Mouse (Mus musculus): ENCODE data around the gene Cacna1a. TPM values are rescaled to one million over a fixed set of nuclear protein-coding genes. Genes with fewer than 3 reads are reported as not detected.

The Cacna1a gene
- polyA plus RNA-seq, 1 experiment from 2014 or later, result 5.3 TPM

DNA sequence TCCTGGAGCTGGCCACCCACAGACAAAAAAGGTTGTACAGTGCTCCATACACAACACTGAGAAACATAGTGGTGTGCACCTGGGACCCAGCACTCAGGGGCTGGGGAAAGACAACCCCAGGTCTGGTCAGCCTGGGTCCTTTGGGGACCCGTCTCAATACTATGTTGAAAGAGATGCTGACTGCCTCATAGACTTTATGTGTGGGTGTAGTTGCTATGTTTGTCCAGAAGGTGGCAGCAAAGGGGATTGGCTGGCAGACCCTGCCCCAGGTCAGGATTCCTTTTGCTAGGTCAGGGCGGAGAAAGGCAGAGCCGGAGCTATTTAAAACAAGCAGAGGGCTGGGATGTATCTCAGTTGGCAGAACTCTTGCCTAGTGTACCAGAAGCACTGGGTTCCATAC, 191.4 kb downstream of the Cacna1a start:
- H3K4me1 ChIP-seq (ENCODE audit: control insufficient read depth, insufficient read depth, low read length), result no peaks in the 10 kb centered on the region
- H3K4me3 ChIP-seq (ENCODE audit: low read depth, low read length), result no peak overlapping the region
- no peak overlapping the region for H3K9ac ChIP-seq (ENCODE audit: low read length)
- no peaks in the 10 kb centered on the region for H3K36me3 ChIP-seq (ENCODE audit: control insufficient read depth, insufficient read depth, low read length)
- DNase-seq (ENCODE audit: low spot score) (peak; percentile 80), ATAC-seq (ENCODE audit: insufficient number of reproducible peaks, low FRiP score, low TSS enrichment, low read depth) (no peak)
- WGBS, result 24% methylated on average over 3 of the region's 3 CpGs
- no peaks in the 10 kb centered on the region for H3K27me3 ChIP-seq (ENCODE audit: control insufficient read depth, insufficient read depth, low read length)
- H3K4me2 ChIP-seq (ENCODE audit: low read depth, severe bottlenecking), result no peak overlapping the region
- H3K9me3 ChIP-seq (ENCODE audit: control insufficient read depth, low read length), result no peaks in the 10 kb centered on the region
- H3K27ac ChIP-seq (replicated peaks; ENCODE audit: low read depth, low read length), result no peak overlapping the region

DNA sequence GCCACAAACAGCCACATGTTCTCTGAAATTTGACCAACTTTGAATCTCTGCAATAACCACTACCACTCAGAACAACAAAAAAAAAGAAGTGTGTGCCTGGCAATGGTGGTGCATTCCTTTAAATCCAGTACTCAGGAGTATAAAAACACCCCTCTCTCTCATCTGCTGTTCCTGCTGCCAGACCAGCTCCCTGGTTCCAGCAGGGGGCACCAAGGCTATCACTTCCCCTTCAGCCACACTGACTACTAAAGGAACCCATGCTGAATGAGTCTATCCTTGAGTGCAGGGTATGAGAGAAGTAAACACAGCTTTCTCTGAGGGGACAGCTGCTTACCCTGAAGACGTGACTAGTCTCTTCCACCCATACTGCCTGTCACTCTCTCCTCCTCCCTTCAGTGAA, 197.1 kb downstream of the Cacna1a start:
- H3K27me3 ChIP-seq (ENCODE audit: control insufficient read depth, insufficient read depth, low read length), result no peaks in the 10 kb centered on the region
- ATAC-seq (ENCODE audit: insufficient number of reproducible peaks, low FRiP score, low TSS enrichment, low read depth), result no peak
- H3K4me1 ChIP-seq (ENCODE audit: control insufficient read depth, insufficient read depth, low read length), result no peaks in the 10 kb centered on the region
- no peak overlapping the region for H3K4me3 ChIP-seq (ENCODE audit: low read depth, low read length)
- no peak overlapping the region for H3K9ac ChIP-seq (ENCODE audit: low read length)
- no peak overlapping the region for H3K4me2 ChIP-seq (ENCODE audit: low read depth, severe bottlenecking)
- WGBS, result 41% methylated on average over 1 of the region's 1 CpGs
- H3K9me3 ChIP-seq (ENCODE audit: control insufficient read depth, low read length), result no peaks in the 10 kb centered on the region
- DNase-seq (ENCODE audit: low spot score), result no peak
- no peaks in the 10 kb centered on the region for H3K36me3 ChIP-seq (ENCODE audit: control insufficient read depth, insufficient read depth, low read length)
- no peak overlapping the region for H3K27ac ChIP-seq (replicated peaks; ENCODE audit: low read depth, low read length)

- ATAC-seq (ENCODE audit: insufficient number of reproducible peaks, low FRiP score, low TSS enrichment, low read depth), result no peak
- WGBS, result 78% methylated on average over 2 of the region's 2 CpGs
- Histone ChIP-seq H3K27ac (replicated peaks; ENCODE audit: low read depth, low read length) (no peak overlapping the region), H3K36me3 (ENCODE audit: control insufficient read depth, insufficient read depth, low read length) (no peaks in the 10 kb centered on the region), H3K4me3 (ENCODE audit: low read depth, low read length) (no peak overlapping the region), H3K4me2 (ENCODE audit: low read depth, severe bottlenecking) (no peak overlapping the region), H3K9ac (ENCODE audit: low read length) (no peak overlapping the region), H3K9me3 (ENCODE audit: control insufficient read depth, low read length) (no peaks in the 10 kb centered on the region), H3K27me3 (ENCODE audit: control insufficient read depth, insufficient read depth, low read length) (no peaks in the 10 kb centered on the region), H3K4me1 (ENCODE audit: control insufficient read depth, insufficient read depth, low read length) (no peaks in the 10 kb centered on the region)
- no peak for DNase-seq (ENCODE audit: low spot score)
Observed at GRCm38 (mm10) chr8:84586221-84586620, 198.0 kb downstream of the Cacna1a start.

DNA sequence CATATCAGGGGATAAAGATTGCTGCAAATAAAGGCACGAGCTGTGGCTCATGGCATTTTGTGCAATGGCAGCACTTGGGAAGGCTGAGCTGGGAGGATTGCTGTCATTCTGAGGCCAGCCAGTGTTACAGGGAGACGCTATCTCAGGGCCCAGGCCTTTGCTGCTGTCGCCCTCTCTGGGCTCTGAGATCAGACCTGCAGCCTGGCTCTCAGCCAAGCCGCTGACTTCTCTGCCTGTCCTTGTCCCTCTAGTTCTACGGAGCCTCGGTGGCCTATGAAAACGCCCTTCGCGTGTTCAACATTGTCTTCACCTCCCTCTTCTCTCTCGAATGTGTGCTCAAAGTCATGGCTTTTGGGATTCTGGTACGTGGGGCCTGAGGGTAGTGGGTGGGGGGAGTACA, 200.3 kb downstream of the Cacna1a start:
- ATAC-seq (ENCODE audit: insufficient number of reproducible peaks, low FRiP score, low TSS enrichment, low read depth) (no peak), DNase-seq (ENCODE audit: low spot score) (no peak)
- no peaks in the 10 kb centered on the region for H3K36me3 ChIP-seq (ENCODE audit: control insufficient read depth, insufficient read depth, low read length)
- no peak overlapping the region for H3K4me3 ChIP-seq (ENCODE audit: low read depth, low read length)
- H3K27me3 ChIP-seq (ENCODE audit: control insufficient read depth, insufficient read depth, low read length), result no peaks in the 10 kb centered on the region
- WGBS, result 78% methylated on average over 11 of the region's 11 CpGs
- no peaks in the 10 kb centered on the region for H3K9me3 ChIP-seq (ENCODE audit: control insufficient read depth, low read length)
- no peak overlapping the region for H3K27ac ChIP-seq (replicated peaks; ENCODE audit: low read depth, low read length)
- no peak overlapping the region for H3K4me2 ChIP-seq (ENCODE audit: low read depth, severe bottlenecking)
- H3K4me1 ChIP-seq (ENCODE audit: control insufficient read depth, insufficient read depth, low read length), result no peaks in the 10 kb centered on the region
- H3K9ac ChIP-seq (ENCODE audit: low read length), result no peak overlapping the region

GRCm38 (mm10) chr8:84592015-84592662, 203.9 kb downstream of the Cacna1a start:
- no peak overlapping the region for H3K4me2 ChIP-seq (ENCODE audit: low read depth, severe bottlenecking)
- no peaks in the 10 kb centered on the region for H3K4me1 ChIP-seq (ENCODE audit: control insufficient read depth, insufficient read depth, low read length)
- no peak overlapping the region for H3K27ac ChIP-seq (replicated peaks; ENCODE audit: low read depth, low read length)
- no peak overlapping the region for H3K9ac ChIP-seq (ENCODE audit: low read length)
- 22% methylated on average over 15 of the region's 15 CpGs for WGBS
- H3K27me3 ChIP-seq (ENCODE audit: control insufficient read depth, insufficient read depth, low read length), result no peaks in the 10 kb centered on the region
- no peak for ATAC-seq (ENCODE audit: insufficient number of reproducible peaks, low FRiP score, low TSS enrichment, low read depth)
- H3K9me3 ChIP-seq (ENCODE audit: control insufficient read depth, low read length), result no peaks in the 10 kb centered on the region
- H3K4me3 ChIP-seq (ENCODE audit: low read depth, low read length), result no peak overlapping the region
- peak; percentile 88 for DNase-seq (ENCODE audit: low spot score)
- H3K36me3 ChIP-seq (ENCODE audit: control insufficient read depth, insufficient read depth, low read length), result no peaks in the 10 kb centered on the region

DNA sequence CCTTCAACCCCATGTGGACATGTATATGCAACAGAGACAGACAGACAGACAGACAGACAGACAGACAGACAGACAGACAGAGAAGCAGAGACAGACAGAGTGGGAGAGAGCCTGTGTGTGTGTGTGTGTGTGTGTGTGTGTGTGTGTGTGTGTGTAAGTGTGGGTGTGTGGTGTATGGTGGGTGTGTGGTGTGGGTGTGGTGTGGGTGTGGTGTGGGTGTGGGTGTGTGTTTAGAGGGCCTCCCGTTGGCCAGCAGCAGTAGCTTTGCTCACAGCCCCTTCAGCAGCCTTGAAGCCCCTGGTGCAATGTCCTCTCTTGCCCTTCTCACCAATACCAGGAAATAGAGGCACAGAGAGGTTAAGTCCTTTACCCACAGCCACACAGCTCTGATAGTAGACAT, 204.9 kb downstream of the Cacna1a start:
- DNase-seq (ENCODE audit: low spot score) (no peak), ATAC-seq (ENCODE audit: insufficient number of reproducible peaks, low FRiP score, low TSS enrichment, low read depth) (no peak)
- H3K4me1 ChIP-seq (ENCODE audit: control insufficient read depth, insufficient read depth, low read length), result no peaks in the 10 kb centered on the region
- H3K4me2 ChIP-seq (ENCODE audit: low read depth, severe bottlenecking), result no peak overlapping the region
- 50% methylated on average over 1 of the region's 1 CpGs for WGBS
- no peaks in the 10 kb centered on the region for H3K36me3 ChIP-seq (ENCODE audit: control insufficient read depth, insufficient read depth, low read length)
- no peaks in the 10 kb centered on the region for H3K27me3 ChIP-seq (ENCODE audit: control insufficient read depth, insufficient read depth, low read length)
- no peaks in the 10 kb centered on the region for H3K9me3 ChIP-seq (ENCODE audit: control insufficient read depth, low read length)
- H3K4me3 ChIP-seq (ENCODE audit: low read depth, low read length), result no peak overlapping the region
- no peak overlapping the region for H3K9ac ChIP-seq (ENCODE audit: low read length)
- H3K27ac ChIP-seq (replicated peaks; ENCODE audit: low read depth, low read length), result no peak overlapping the region

DNA sequence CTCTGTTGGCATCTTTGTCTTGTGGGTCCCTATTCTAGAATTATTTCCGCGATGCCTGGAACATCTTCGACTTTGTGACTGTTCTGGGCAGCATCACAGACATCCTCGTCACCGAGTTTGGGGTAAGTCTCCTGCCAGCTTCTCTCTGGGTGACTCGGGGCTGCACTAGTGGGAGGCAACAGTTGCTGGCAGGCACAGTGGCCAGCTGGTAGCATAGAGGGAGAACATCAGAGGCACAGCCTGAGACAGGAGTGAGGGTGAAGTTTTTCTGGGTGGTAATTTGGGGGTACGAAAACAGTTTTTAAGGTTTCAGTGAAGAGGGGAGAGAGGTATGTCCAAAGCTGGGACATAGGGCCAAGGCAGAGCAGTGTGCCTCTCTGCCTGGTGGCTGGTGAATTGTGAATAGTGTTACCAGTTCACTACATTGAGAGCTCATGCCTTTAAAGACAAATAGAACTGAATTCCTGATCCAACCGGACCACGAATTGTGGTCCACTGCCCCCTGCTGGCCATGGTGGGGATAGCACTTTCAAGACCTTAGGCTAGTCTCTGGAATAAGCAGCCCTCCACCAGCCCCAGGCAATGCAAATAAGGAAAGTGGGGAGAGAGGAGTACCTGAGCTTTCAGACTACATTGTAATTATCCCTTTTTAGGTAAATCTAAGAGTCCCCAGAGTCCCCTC, 206.0 kb downstream of the Cacna1a start:
- Histone ChIP-seq H3K4me3 (ENCODE audit: low read depth, low read length) (no peak overlapping the region), H3K4me2 (ENCODE audit: low read depth, severe bottlenecking) (no peak overlapping the region), H3K27me3 (ENCODE audit: control insufficient read depth, insufficient read depth, low read length) (no peaks in the 10 kb centered on the region), H3K27ac (replicated peaks; ENCODE audit: low read depth, low read length) (no peak overlapping the region), H3K9ac (ENCODE audit: low read length) (no peak overlapping the region), H3K36me3 (ENCODE audit: control insufficient read depth, insufficient read depth, low read length) (no peaks in the 10 kb centered on the region), H3K9me3 (ENCODE audit: control insufficient read depth, low read length) (no peaks in the 10 kb centered on the region), H3K4me1 (ENCODE audit: control insufficient read depth, insufficient read depth, low read length) (no peaks in the 10 kb centered on the region)
- DNase-seq (ENCODE audit: low spot score) (peak; percentile 94), ATAC-seq (ENCODE audit: insufficient number of reproducible peaks, low FRiP score, low TSS enrichment, low read depth) (no peak)
- 69% methylated on average over 9 of the region's 9 CpGs for WGBS

DNA sequence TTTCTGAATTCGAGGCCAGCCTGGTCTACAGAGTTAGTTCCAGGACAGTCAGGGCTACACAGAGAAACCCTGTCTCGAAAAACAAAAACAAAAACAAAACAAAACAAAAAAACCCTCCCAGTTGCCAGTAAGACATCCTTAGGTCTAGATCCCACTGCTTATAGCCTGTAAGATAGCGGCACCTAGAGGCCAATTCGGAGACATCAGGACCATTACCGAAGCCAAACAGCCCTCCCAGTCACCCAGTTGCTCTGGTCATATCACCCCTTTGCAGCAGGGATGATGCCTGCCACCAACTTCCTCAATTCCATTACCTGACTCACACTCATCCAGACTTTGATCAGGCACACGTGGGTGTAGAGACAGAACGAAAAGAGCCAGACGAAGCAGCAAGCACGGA, 207.4 kb downstream of the Cacna1a start:
- Histone ChIP-seq H3K9ac (ENCODE audit: low read length) (no peak overlapping the region), H3K36me3 (ENCODE audit: control insufficient read depth, insufficient read depth, low read length) (no peaks in the 10 kb centered on the region), H3K4me3 (ENCODE audit: low read depth, low read length) (no peak overlapping the region), H3K4me1 (ENCODE audit: control insufficient read depth, insufficient read depth, low read length) (peaks cover 5% of the 10 kb centered on the region), H3K27ac (replicated peaks; ENCODE audit: low read depth, low read length) (no peak overlapping the region), H3K27me3 (ENCODE audit: control insufficient read depth, insufficient read depth, low read length) (no peaks in the 10 kb centered on the region), H3K4me2 (ENCODE audit: low read depth, severe bottlenecking) (no peak overlapping the region), H3K9me3 (ENCODE audit: control insufficient read depth, low read length) (no peaks in the 10 kb centered on the region)
- peak; percentile 66 for DNase-seq (ENCODE audit: low spot score)
- 16% methylated on average over 9 of the region's 9 CpGs for WGBS
- ATAC-seq (ENCODE audit: insufficient number of reproducible peaks, low FRiP score, low TSS enrichment, low read depth), result no peak

All from limb, embryonic 11.5 days (tissue).